Mouse (Mus musculus): ENCODE data around the gene Sparc. TPM values are rescaled to one million over a fixed set of nuclear protein-coding genes. Genes with fewer than 3 reads are reported as not detected.

Sparc gene
- polyA plus RNA-seq, 2 experiments, result 1,741 to 2,257 TPM

DNA sequence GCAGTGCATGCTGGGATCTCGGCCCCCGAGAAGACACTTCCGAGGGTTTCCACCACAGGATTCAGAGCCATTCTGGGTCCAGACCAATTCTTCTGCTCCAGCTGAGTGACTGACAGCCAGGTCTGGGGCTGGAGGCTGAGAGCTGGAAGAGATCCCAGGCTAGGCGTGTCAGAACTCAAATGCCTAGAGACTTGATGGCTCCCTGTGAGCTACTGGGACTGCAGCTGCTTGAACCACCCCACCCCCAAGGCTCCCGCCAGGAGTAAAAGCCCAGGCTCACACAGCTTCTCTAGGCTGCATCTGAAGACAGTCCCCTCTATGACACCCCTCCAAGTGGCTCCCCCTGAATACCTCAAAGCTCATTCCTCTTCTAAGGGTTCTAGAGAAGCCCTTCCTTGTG lies 44.6 kb downstream of the Sparc start:
- TF ChIP-seq POLR2A (IDR thresholded peaks at IDR 0.05; ENCODE audit: borderline replicate concordance, extremely low read depth, insufficient read depth, insufficient read length), result no peak
- Histone ChIP-seq H3K36me3 (ENCODE audit: control insufficient read depth, insufficient read depth, low read length) (no peaks in the 10 kb centered on the region), H3K9me3 (ENCODE audit: control insufficient read depth, low read length) (no peaks in the 10 kb centered on the region), H3K4me1 (ENCODE audit: control insufficient read depth, insufficient read depth, low read length) (peaks cover 9% of the 10 kb centered on the region), H3K4me3 (replicated peaks; ENCODE audit: low read length) (no peak overlapping the region), H3K27me3 (ENCODE audit: control insufficient read depth, insufficient read depth, low read length) (no peaks in the 10 kb centered on the region), H3K27ac (replicated peaks; ENCODE audit: low read depth, low read length) (no peak overlapping the region), H3K4me2 (replicated peaks; ENCODE audit: low read depth, low read length, severe bottlenecking) (no peak overlapping the region), H3K9ac (ENCODE audit: low read depth, low read length, severe bottlenecking) (no peak overlapping the region)
- WGBS, result 31% methylated on average over 5 of the region's 5 CpGs
- DNase-seq (ENCODE audit: low spot score) (peak; percentile 84), ATAC-seq (ENCODE audit: low FRiP score, low read depth) (peak; percentile 80)

DNA sequence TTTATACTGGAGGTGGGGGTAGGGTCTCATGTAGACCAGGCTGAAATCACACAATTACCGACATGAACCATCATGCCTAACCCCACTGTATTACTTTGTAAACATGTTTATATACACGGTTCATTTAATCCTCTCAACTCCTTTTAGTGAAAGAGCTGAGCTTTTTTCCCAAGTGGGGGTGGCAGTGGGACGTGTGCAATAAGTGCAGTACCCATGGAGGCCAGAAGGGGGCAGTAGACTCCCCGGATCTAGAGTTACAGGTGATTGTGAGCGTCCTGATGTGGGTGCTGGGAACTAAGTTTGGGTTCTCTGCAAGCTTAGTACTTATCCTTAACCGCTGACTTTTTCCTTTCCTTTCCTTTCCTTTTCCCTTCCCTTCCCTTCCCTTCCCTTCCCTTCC lies 49.1 kb downstream of the Sparc start:
- H3K36me3 ChIP-seq (ENCODE audit: control insufficient read depth, insufficient read depth, low read length), result no peaks in the 10 kb centered on the region
- 62% methylated on average over 6 of the region's 6 CpGs for WGBS

DNA sequence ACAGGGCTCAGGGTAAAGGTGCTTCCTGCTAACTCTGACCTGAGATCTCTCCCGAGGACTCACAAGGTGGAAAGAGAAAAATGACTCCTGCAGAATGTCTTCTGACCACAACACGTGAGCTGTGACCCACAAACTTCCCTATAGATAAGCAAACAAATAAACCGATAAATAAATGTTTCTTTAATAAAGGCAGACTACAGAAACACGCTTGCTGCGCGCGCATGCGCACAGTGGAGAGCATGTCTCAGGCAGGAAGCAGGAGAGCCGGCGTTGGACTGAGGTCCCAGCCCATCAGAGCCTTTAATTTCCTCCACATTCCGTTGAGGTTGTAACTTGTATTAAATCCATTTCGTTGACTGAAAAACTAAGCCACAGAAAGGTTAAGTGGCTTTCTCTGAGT lies 49.6 kb downstream of the Sparc start:
- peaks cover 3% of the 10 kb centered on the region for H3K4me1 ChIP-seq (ENCODE audit: control insufficient read depth, insufficient read depth, low read length)
- no peak overlapping the region for H3K9ac ChIP-seq (ENCODE audit: low read depth, low read length, severe bottlenecking)
- no peak overlapping the region for H3K27ac ChIP-seq (replicated peaks; ENCODE audit: low read depth, low read length)
- no peak overlapping the region for H3K4me3 ChIP-seq (replicated peaks; ENCODE audit: low read length)
- no peaks in the 10 kb centered on the region for H3K27me3 ChIP-seq (ENCODE audit: control insufficient read depth, insufficient read depth, low read length)
- 85% methylated on average over 12 of the region's 12 CpGs for WGBS
- H3K36me3 ChIP-seq (ENCODE audit: control insufficient read depth, insufficient read depth, low read length), result no peaks in the 10 kb centered on the region
- no peaks in the 10 kb centered on the region for H3K9me3 ChIP-seq (ENCODE audit: control insufficient read depth, low read length)
- DNase-seq (ENCODE audit: low spot score) (no peak), ATAC-seq (ENCODE audit: low FRiP score, low read depth) (no peak)
- no peak for TF ChIP-seq POLR2A (IDR thresholded peaks at IDR 0.05; ENCODE audit: borderline replicate concordance, extremely low read depth, insufficient read depth, insufficient read length)
- H3K4me2 ChIP-seq (replicated peaks; ENCODE audit: low read depth, low read length, severe bottlenecking), result no peak overlapping the region

More for the DNA sequence above, 49.1 kb downstream of the Sparc start:
- TF ChIP-seq POLR2A (IDR thresholded peaks at IDR 0.05; ENCODE audit: borderline replicate concordance, extremely low read depth, insufficient read depth, insufficient read length), result no peak
- H3K9ac ChIP-seq (ENCODE audit: low read depth, low read length, severe bottlenecking), result no peak overlapping the region
- DNase-seq (ENCODE audit: low spot score), result no peak
- no peak overlapping the region for H3K27ac ChIP-seq (replicated peaks; ENCODE audit: low read depth, low read length)
- no peaks in the 10 kb centered on the region for H3K27me3 ChIP-seq (ENCODE audit: control insufficient read depth, insufficient read depth, low read length)
- no peak overlapping the region for H3K4me3 ChIP-seq (replicated peaks; ENCODE audit: low read length)
- peaks cover 4% of the 10 kb centered on the region for H3K4me1 ChIP-seq (ENCODE audit: control insufficient read depth, insufficient read depth, low read length)
- no peak for ATAC-seq (ENCODE audit: low FRiP score, low read depth)
- H3K4me2 ChIP-seq (replicated peaks; ENCODE audit: low read depth, low read length, severe bottlenecking), result no peak overlapping the region
- no peaks in the 10 kb centered on the region for H3K9me3 ChIP-seq (ENCODE audit: control insufficient read depth, low read length)

DNA sequence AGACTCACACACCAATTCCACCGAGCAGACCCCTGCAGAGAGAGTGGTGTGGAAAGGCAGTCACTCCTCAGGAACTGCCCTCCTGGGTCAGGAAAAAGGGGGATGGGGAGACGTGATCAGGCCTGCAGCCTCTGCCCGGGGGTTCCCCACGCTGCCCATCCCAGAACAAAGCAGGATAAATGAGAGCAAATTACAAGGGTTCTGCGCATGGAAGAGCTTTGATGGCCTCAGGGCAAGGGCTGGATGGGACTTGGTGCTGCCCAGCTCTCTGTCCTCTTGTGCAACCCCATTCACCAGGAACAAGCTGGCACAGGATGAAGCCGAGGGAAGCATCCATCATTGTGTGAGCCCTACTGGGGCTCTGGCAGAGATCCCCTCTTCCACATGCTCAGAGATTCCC lies 51.0 kb downstream of the Sparc start:
- no peaks in the 10 kb centered on the region for H3K27me3 ChIP-seq (ENCODE audit: control insufficient read depth, insufficient read depth, low read length)
- H3K4me1 ChIP-seq (ENCODE audit: control insufficient read depth, insufficient read depth, low read length), result no peaks in the 10 kb centered on the region
- TF ChIP-seq POLR2A (IDR thresholded peaks at IDR 0.05; ENCODE audit: borderline replicate concordance, extremely low read depth, insufficient read depth, insufficient read length), result no peak
- WGBS, result 41% methylated on average over 6 of the region's 6 CpGs
- no peaks in the 10 kb centered on the region for H3K36me3 ChIP-seq (ENCODE audit: control insufficient read depth, insufficient read depth, low read length)
- H3K27ac ChIP-seq (replicated peaks; ENCODE audit: low read depth, low read length), result no peak overlapping the region
- DNase-seq (ENCODE audit: low spot score) (no peak), ATAC-seq (ENCODE audit: low FRiP score, low read depth) (no peak)
- no peaks in the 10 kb centered on the region for H3K9me3 ChIP-seq (ENCODE audit: control insufficient read depth, low read length)
- H3K4me3 ChIP-seq (replicated peaks; ENCODE audit: low read length), result no peak overlapping the region
- no peak overlapping the region for H3K4me2 ChIP-seq (replicated peaks; ENCODE audit: low read depth, low read length, severe bottlenecking)
- H3K9ac ChIP-seq (ENCODE audit: low read depth, low read length, severe bottlenecking), result no peak overlapping the region

DNA sequence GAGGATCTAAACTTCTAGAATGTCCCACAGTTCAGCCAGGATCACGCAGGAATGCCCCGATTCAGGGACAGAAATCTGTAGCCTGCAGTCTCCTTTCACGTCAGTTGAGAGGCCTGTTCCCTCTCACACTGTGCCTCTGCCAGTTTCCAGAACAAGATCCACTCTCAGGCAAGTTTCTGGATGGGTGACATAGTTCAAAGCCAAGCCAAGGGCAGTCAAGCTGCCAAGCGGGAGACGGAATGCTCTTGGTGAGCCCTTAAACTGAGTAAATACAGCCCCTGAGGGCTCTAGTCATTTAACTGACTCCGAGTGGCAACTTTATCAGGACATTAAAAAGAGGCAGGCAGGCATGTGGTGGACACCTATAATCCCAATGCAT lies 53.9 kb downstream of the Sparc start:
- Histone ChIP-seq H3K36me3 (ENCODE audit: control insufficient read depth, insufficient read depth, low read length) (no peaks in the 10 kb centered on the region), H3K27me3 (ENCODE audit: control insufficient read depth, insufficient read depth, low read length) (no peaks in the 10 kb centered on the region), H3K9me3 (ENCODE audit: control insufficient read depth, low read length) (no peaks in the 10 kb centered on the region), H3K4me1 (ENCODE audit: control insufficient read depth, insufficient read depth, low read length) (peaks cover 15% of the 10 kb centered on the region; the same call in 1 of the 2 replicates), H3K9ac (ENCODE audit: low read depth, low read length, severe bottlenecking) (no peak overlapping the region), H3K4me2 (replicated peaks; ENCODE audit: low read depth, low read length, severe bottlenecking) (no peak overlapping the region), H3K27ac (replicated peaks; ENCODE audit: low read depth, low read length) (no peak overlapping the region), H3K4me3 (replicated peaks; ENCODE audit: low read length) (no peak overlapping the region)
- DNase-seq (ENCODE audit: low spot score) (no peak), ATAC-seq (ENCODE audit: low FRiP score, low read depth) (no peak)
- no peak for TF ChIP-seq POLR2A (IDR thresholded peaks at IDR 0.05; ENCODE audit: borderline replicate concordance, extremely low read depth, insufficient read depth, insufficient read length)
- 32% methylated on average over 6 of the region's 6 CpGs for WGBS
